Mouse (Mus musculus) small intestine, adult 2 months (tissue): ENCODE measurements around the gene Usp29. TPM values are rescaled to one million over a fixed set of nuclear protein-coding genes. Genes with fewer than 3 reads are reported as not detected.

Experiments
- H3K27ac ChIP-seq: fragments of 200-500 bp; 2 replicates; pipeline ENCODE4 v1.5.1; 2012; ENCODE audit warnings: low read depth, low read length, control low read depth, inconsistent platforms; ENCODE audit not compliant: insufficient read depth
- H3K27me3 ChIP-seq: fragments of 200-500 bp; 2 replicates; pipeline ENCODE4 v1.6.1; 2012; ENCODE audit warnings: mild to moderate bottlenecking, moderate library complexity, low read length, inconsistent platforms; ENCODE audit not compliant: control insufficient read depth, insufficient read depth
- H3K36me3 ChIP-seq: fragments of 200-500 bp; 2 replicates; pipeline ENCODE4 v1.6.1; 2012; ENCODE audit warnings: mild to moderate bottlenecking, low read length, control low read depth, inconsistent platforms; ENCODE audit not compliant: control insufficient read depth, insufficient read depth
- H3K4me1 ChIP-seq: fragments of 200-500 bp; 2 replicates; pipeline ENCODE4 v1.6.1; 2012; ENCODE audit warnings: low read length, inconsistent platforms, mixed read lengths; ENCODE audit not compliant: control insufficient read depth, insufficient read depth, insufficient read length
- H3K4me3 ChIP-seq: fragments of 200-500 bp; 2 replicates; pipeline ENCODE4 v1.5.1; 2012; ENCODE audit warnings: low read depth, mild to moderate bottlenecking, control low read depth, inconsistent platforms, low read length, moderate library complexity
- CTCF ChIP-seq: fragments of 200-500 bp; IDR thresholded peaks from 2 replicates; pipeline ENCODE4 v1.5.1; 2012; ENCODE audit warnings: low read depth, mild to moderate bottlenecking, control low read depth, inconsistent platforms, low read length, moderate library complexity, mixed read lengths; ENCODE audit not compliant: insufficient replicate concordance, insufficient read length; ENCODE audit errors: extremely low read depth
- POLR2A ChIP-seq: fragments of 200-500 bp; IDR thresholded peaks from 2 replicates; pipeline ENCODE4 v1.6.1; 2012; ENCODE audit warnings: low read depth, mild to moderate bottlenecking, control low read depth, inconsistent platforms, low read length, moderate library complexity
- WGBS: fragments of 180-500 bp; shearing (Covaris S2); methylation state at CpG from one replicate; pipeline ENCODE4 v1.1.7; 2018; 5-methylcytosine and 5-hydroxymethylcytosine counted together
- polyA plus RNA-seq: library from polyadenylated mRNA; depleted of rRNA; stranded (reverse); fragments of >200 nt; gene quantifications from 2 replicates; pipeline ENCODE4 v1.2.3, GENCODE M21; 2012

The Usp29 gene
- polyA plus RNA-seq, 1 experiment: 0.09 TPM

GRCm38 (mm10) chr7:6900672-6901071, 170.3 kb downstream of the Usp29 start:
- Histone ChIP-seq H3K4me3 (no peak overlapping the region), H3K36me3 (no peaks in the 10 kb centered on the region), H3K27ac (no peak overlapping the region), H3K27me3 (no peaks in the 10 kb centered on the region), H3K4me1 (no peaks in the 10 kb centered on the region; the same call in 1 of the 2 replicates)
- 33% methylated on average over 7 of the region's 7 CpGs for WGBS
- TF ChIP-seq CTCF (no peak), POLR2A (no peak)

DNA sequence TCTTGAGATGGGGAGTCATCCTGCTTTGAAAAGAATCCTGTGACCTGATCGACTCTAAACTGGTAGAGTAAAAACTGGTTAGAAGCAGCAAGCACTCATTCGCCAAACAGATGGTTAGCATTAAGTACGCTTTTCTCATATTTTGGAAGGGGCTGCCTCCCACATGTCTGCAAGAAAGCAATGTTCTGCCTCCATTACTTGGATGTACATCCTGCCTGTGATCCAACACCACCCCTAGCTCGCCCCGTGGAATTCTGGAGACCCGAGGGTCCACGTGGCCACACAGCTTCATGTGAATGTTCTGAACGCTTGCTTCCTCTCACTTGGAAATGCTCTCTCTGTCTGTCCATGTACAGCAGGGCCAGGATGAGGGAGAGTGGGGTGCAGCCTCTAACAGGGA, 173.1 kb downstream of the Usp29 start:
- TF ChIP-seq POLR2A (no peak), CTCF (no peak)
- no peak overlapping the region for H3K27ac ChIP-seq
- no peaks in the 10 kb centered on the region for H3K36me3 ChIP-seq
- no peaks in the 10 kb centered on the region; the same call in 1 of the 2 replicates for H3K4me1 ChIP-seq
- no peaks in the 10 kb centered on the region for H3K27me3 ChIP-seq
- 87% methylated on average over 8 of the region's 8 CpGs for WGBS
- H3K4me3 ChIP-seq: no peak overlapping the region

DNA sequence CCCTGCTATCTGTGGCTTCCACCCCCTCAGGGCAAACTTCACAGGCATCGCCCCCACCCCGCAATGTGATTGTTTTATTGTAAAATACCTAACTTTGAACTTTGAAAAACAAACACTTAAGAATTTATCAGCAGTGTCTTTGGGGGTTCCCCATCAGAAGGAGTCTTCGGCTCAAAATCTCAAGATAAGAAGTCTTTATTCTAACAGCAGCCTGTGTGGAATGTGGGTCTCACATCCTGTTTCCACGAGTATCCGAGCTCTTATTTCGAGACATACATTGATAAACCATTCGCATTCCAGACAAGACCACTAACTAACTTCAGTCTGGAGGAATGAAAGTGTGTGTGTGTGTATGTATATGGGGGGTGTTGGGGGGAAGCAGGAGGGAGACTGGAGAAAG, 180.1 kb downstream of the Usp29 start:
- TF ChIP-seq CTCF: no peak
- no peak for TF ChIP-seq POLR2A
- Histone ChIP-seq H3K27me3 (no peaks in the 10 kb centered on the region), H3K27ac (no peak overlapping the region), H3K4me3 (no peak overlapping the region), H3K4me1 (0 out of 2 replicates have a peak, but pooled peaks cover 5% of the 10 kb centered on the region), H3K36me3 (no peaks in the 10 kb centered on the region)
- 20% methylated on average over 7 of the region's 7 CpGs for WGBS

DNA sequence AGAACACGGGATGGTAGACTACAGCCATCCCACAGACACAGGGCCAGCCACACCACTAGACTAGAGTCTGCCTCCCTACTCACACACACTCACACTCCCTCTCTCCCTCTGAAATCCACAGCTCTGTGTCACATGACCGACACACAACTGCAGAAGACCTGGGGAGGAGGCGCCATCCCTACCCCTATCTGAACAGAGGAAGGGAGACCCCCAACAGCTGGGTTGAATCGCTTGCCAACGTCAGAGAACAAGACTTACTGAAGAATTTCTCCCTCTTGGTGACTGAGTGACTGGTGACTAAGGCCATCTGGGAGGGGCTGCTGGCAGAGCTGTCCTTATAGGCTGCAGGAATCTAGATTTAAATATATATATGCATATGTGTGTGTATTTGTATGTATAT, 181.4 kb downstream of the Usp29 start:
- no peak overlapping the region for H3K27ac ChIP-seq
- no peaks in the 10 kb centered on the region for H3K36me3 ChIP-seq
- H3K4me1 ChIP-seq: 0 out of 2 replicates have a peak, but pooled peaks cover 5% of the 10 kb centered on the region
- 81% methylated on average over 5 of the region's 5 CpGs for WGBS
- no peaks in the 10 kb centered on the region for H3K27me3 ChIP-seq
- H3K4me3 ChIP-seq: no peak overlapping the region
- TF ChIP-seq CTCF (no peak), POLR2A (no peak)

- 12% methylated on average over 30 of the region's 30 CpGs for WGBS
- TF ChIP-seq CTCF (no peak), POLR2A (no peak)
- Histone ChIP-seq H3K27ac (no peak overlapping the region), H3K4me1 (0 out of 2 replicates have a peak, but pooled peaks cover 5% of the 10 kb centered on the region), H3K4me3 (no peak overlapping the region), H3K36me3 (no peaks in the 10 kb centered on the region), H3K27me3 (no peaks in the 10 kb centered on the region)
Measured at GRCm38 (mm10) chr7:6913439-6914380, 183.3 kb downstream of the Usp29 start.

- Histone ChIP-seq H3K27ac (no peak overlapping the region), H3K27me3 (no peaks in the 10 kb centered on the region), H3K4me1 (0 out of 2 replicates have a peak, but pooled peaks cover 3% of the 10 kb centered on the region), H3K4me3 (no peak overlapping the region), H3K36me3 (no peaks in the 10 kb centered on the region)
- TF ChIP-seq CTCF (no peak), POLR2A (no peak)
- 75% methylated on average over 5 of the region's 5 CpGs for WGBS
Measured at GRCm38 (mm10) chr7:6917126-6917525, 186.7 kb downstream of the Usp29 start.

GRCm38 (mm10) chr7:6918267-6918666, 187.9 kb downstream of the Usp29 start:
- H3K4me3 ChIP-seq: no peak overlapping the region
- 0 out of 2 replicates have a peak, but pooled peaks cover 3% of the 10 kb centered on the region for H3K4me1 ChIP-seq
- no peak overlapping the region for H3K27ac ChIP-seq
- 9% methylated on average over 10 of the region's 10 CpGs for WGBS
- H3K27me3 ChIP-seq: no peaks in the 10 kb centered on the region
- TF ChIP-seq CTCF: peak; percentile 57; the same call in 1 of the 2 replicates
- no peak for TF ChIP-seq POLR2A
- H3K36me3 ChIP-seq: no peaks in the 10 kb centered on the region
